Mouse (Mus musculus) 3T3-L1 (cell line): ENCODE data around the gene Glipr1l2.
A peak's percentile ranks its signal among the peaks of the same experiment; 100 is the strongest.
"Not testable (repeated sequence)": the region's sequence is repeated elsewhere in the genome, so short reads cannot be mapped to it uniquely, and the experiment has no call there.

Source experiments
- DNase-seq: peaks from one replicate; pipeline ENCODE4 v3.0.0-alpha.2; 2015; ENCODE audit warnings: low read depth, low spot score

Gene Glipr1l2

GRCm38 (mm10) chr10:112083157-112083556 is at the start of gene Glipr1l2:
Glipr1l2 (plus strand) TSS chr10:112083354.
- DNase-seq, result no peak

GRCm38 (mm10) chr10:112043523-112043922 is 39.6 kb upstream of the Glipr1l2 start:
- DNase-seq, result not testable (repeated sequence)

GRCm38 (mm10) chr10:112044283-112044682 is 38.9 kb upstream of the Glipr1l2 start:
- not testable (repeated sequence) for DNase-seq

- peak; percentile 35 for DNase-seq
Measured at GRCm38 (mm10) chr10:112051220-112051619, 31.9 kb upstream of the Glipr1l2 start.

GRCm38 (mm10) chr10:112051956-112052355 is 31.2 kb upstream of the Glipr1l2 start:
- peak; percentile 51 for DNase-seq

- DNase-seq, result peak; percentile 77
Measured at GRCm38 (mm10) chr10:112059702-112060582, 23.2 kb upstream of the Glipr1l2 start, which contains the start of gene Glipr1l1. Glipr1l1 (plus strand) TSS chr10:112060189.

GRCm38 (mm10) chr10:112060583-112060934 is 22.6 kb upstream of the Glipr1l2 start:
- not testable (repeated sequence) for DNase-seq

GRCm38 (mm10) chr10:112080044-112080443 is 3.1 kb upstream of the Glipr1l2 start:
- no peak for DNase-seq

- DNase-seq, result peak; percentile 60
Measured at GRCm38 (mm10) chr10:112105785-112106184, 22.6 kb downstream of the Glipr1l2 start.

GRCm38 (mm10) chr10:112110401-112110800 is 27.2 kb downstream of the Glipr1l2 start:
- no peak for DNase-seq

GRCm38 (mm10) chr10:112125090-112125489 is 41.9 kb downstream of the Glipr1l2 start:
- DNase-seq, result not testable (repeated sequence)

GRCm38 (mm10) chr10:112127682-112128230 is 44.6 kb downstream of the Glipr1l2 start:
- not testable (repeated sequence) for DNase-seq

GRCm38 (mm10) chr10:112132194-112132593 is 49.0 kb downstream of the Glipr1l2 start:
- DNase-seq, result no peak

- DNase-seq, result peak; percentile 66
Measured at GRCm38 (mm10) chr10:112138050-112138870, 55.1 kb downstream of the Glipr1l2 start.

GRCm38 (mm10) chr10:112138871-112139430 is 55.8 kb downstream of the Glipr1l2 start:
- DNase-seq, result peak; percentile 1

GRCm38 (mm10) chr10:112139834-112140233 is 56.7 kb downstream of the Glipr1l2 start:
- no peak for DNase-seq
